Mouse (Mus musculus) kidney, postnatal 25 days (tissue): Measurements from ENCODE around the gene 2310011J03Rik.

Source experiments
- DNase-seq, 2 experiments: peaks; one replicate each; pipeline ENCODE4 v3.0.0; 2021; ENCODE audit warnings: mixed read lengths in 2 of 2

The 2310011J03Rik gene

DNA sequence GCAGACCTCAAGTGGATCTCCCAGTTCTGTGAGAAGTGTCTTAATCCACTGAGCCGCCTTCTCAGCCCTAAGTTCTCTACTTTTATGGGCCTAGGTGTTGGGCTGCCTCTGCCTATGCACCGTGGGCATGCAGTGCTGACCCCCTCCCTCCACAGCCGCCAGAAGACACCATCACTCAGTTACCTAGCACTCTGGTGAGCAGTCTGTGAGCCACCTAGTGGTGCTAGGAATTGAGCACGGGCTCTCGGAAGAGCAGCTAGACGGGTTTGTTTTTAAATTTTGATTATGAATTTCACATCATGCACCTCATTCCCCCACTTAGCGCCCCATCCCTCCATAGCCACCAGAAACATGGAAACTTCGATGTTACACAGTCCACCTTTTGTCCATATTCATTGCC, 31.7 kb downstream of the 2310011J03Rik start:
- no peak for DNase-seq

DNA sequence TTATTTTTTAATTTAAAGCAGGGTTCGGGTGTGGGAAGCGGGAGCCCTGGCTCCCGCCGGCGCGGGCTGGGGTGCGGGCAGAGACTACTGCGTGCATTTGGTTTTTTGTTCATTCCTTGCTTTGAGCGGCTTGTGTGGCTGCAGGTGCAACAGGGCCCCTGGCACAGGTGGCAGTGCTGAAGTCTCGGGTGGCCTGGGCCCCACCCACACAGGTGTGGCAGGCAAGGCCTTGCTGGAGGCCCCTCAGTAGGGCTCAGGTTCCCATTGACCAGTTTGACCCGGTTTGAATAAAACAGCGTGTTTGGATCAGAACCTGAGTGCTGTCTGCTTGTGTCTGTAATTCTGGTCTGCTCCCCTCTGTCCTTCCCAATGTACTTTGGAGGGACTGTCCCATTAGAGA, 32.2 kb downstream of the 2310011J03Rik start:
- DNase-seq, result no peak

DNA sequence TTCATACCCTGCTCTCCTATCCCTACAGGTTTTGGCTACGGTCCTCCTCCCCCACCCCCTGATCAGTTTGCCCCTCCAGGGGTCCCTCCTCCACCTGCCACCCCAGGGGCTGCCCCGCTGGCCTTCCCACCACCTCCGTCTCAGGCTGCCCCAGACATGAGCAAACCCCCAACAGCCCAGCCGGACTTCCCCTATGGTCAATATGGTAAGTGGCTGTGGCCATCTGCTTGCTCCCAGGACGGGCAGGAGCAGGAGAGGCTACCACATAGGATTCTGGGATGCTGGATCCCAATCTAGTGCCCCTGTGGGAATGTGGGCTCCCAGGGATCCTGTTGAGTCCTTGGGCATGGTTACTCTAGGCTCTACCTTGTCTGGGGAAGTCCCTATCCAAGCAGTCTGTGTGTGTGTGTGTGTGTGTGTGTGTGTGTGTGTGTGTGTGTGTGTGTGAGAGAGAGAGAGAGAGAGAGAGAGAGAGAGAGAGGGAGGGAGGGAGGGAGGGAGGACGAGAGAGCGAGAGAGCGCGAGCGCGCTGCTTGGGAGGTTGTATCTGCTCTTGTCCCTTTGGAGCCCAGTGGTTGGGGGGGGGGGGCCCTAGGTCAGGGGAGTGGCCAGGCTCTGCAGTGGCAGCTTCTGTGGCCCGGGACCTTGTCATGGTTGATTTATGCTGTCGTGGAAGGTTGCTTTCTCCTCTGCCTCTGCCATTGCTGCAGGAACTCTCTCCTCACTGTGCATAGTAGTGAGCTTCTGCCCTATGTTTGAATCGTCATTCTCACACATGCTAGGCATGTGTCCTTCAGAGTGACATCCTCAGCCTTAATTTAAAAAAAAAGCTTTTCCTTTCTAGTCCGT, 34.9 kb downstream of the 2310011J03Rik start:
- no peak for DNase-seq

DNA sequence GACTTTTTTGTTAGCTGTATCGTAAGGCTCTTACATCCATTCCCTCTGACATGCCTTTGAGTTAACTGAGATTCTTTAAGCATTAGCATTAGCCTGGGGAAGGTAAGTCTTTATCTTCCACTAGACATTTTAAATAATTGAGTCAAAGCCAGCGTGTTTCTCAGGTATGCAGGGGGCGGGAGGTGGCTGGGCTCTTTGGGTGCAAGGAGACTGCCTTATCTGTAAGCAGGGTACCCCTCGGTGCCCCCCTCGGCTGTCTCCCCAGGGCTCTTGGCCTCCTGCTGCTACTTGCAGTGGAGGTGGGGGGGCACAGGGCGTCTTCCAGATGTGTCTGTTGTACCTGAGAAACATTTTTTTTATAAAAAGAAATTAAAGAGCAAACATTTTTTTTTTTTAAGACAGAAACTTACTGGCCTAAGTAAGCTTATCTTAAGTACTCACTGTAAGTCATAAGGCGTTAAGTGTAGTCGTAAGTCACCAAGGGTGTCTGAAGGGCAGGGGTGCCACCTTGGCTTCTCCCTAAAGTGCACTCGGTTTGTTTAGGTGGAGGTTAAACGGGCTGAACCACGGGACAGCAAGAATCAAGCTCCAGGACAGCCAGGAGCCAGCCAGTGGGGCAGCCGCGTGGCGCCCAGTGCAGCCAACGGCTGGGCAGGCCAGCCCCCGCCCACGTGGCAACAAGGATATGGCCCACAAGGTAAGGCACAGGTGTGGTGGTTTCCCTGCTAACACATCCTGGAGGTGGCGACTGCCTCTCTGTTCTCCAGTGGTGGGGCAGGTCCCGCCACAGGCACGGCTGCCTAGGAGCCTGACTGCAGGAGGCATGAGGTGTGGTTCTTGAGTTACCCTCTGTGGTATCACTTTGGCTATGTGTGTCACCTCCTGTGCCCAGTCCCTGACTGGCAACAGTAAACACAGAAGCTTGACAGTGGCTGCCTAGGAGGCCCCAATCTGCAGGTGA, 37.6 kb downstream of the 2310011J03Rik start:
- peak in 1 of 2 experiments; percentile 74 for DNase-seq

DNA sequence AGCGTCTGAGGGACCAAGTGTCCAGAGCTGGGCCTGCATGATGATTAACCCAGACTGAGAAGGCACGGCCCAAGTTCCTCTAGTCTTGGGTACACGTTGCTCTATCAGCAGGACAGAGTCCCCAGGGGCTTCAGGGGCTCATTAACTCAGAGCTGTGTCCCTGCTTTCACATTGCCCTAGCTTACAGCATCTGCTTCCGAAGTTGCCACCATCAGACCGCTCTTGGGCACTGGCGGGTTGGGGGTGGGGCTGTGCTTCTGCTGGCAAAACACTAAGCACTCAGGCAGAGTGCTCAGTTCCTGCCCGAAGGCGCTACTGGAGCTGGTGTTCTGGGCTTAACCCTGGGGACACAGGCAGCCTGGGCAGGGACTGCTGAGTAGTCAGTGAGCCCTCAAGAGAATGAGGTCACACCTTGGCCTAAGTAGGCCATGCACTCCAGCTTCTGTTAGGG, 38.4 kb downstream of the 2310011J03Rik start:
- peak; percentile 76 to 90 for DNase-seq

DNA sequence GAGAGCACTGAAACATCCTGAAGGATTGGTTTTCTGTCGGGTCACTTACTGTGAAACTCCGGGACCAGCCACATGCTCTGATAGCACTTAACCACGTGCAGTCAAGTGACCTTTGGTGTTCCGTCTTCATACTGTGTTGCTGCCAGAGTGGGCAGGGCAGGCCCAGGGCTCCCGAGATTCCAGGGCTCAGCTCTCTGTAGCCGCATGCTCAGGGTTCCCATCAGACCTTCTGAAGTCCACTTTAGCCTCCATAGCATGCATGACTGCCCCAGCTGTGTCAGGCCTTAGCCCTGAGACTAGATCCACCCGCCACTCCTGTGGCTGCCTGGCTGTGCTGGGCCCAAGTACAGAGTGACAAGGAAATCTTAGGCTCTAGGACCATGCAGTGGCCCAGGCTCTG, 39.0 kb downstream of the 2310011J03Rik start:
- DNase-seq, result peak; percentile 86 to 96

DNA sequence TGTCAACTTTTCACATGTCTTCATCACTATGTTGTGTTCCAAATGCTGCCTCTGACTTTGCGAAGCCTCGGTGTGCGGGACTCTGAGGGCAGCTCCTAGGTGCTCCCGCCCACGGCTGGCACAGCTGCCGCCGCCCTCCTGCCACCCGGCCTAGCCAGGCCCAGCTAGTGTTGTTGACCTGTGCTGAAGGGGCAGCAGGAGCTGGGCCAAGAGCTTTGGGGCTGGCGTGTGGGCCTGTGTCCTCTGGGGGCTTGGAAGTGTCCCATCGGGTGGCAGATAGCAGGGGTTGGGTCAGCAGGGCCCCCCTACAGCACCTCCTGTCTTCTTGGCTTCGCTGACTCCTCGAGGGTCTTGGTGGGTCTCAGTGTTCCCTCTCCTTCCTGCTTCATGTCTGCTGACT, 41.1 kb downstream of the 2310011J03Rik start:
- DNase-seq, result no peak

DNA sequence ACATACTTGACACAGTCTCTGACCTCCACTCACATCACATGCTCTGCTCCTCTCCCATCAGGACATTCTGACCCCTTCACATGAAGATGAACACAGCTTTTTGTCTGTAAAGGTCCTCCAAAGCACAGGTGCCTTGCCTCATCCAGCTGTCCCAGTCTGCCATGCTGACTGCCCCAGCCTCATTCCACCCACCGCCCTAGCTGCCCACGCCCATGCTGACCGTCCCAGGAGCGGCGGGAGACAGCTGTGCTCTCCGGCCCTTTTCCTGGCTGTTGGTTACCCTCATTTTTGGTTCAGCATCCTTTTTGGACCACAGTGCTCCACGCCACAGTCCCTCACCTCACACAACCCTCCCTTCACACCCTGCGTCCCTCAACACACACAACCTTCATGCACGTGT, 41.9 kb downstream of the 2310011J03Rik start:
- DNase-seq, result peak in 1 of 2 experiments; percentile 38

DNA sequence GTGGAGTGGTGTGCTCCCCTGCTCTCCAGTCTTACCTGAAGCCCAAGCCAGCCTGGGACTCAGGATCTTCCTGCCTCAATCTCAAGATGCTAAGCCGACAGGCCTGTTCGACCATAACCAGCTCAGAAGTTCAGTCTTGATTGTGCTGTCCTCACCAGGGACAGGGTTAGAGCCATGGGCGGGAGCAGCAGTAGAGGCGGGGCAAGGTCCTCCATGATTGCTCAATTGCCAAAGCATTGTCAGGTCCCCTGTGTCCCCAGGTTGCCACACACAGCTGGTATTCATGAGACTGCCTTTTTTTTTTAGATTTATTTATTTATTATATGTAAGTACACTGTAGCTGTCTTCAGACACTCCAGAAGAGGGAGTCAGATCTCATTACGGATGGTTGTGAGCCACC, 44.1 kb downstream of the 2310011J03Rik start:
- DNase-seq, result no peak

DNA sequence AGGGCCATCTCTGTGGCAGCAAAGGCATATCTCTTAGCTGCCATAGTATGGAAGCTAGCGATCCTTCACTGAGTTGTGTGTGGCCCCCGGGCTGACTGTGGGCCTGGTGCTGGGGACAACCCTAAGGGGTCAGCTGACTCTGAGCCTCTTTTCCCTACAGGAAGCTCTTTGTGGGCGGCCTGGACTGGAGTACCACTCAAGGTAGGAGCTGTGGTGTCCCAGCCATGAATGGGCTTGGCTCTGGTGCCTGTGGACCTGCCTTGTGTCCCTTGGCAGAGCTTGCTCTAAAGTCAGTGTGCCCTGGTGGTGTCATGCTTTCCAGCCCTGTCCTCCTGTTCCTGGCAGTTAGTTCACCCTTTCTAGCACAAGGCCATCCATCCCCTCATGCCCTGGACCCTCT, 46.5 kb downstream of the 2310011J03Rik start:
- DNase-seq, result no peak

DNA sequence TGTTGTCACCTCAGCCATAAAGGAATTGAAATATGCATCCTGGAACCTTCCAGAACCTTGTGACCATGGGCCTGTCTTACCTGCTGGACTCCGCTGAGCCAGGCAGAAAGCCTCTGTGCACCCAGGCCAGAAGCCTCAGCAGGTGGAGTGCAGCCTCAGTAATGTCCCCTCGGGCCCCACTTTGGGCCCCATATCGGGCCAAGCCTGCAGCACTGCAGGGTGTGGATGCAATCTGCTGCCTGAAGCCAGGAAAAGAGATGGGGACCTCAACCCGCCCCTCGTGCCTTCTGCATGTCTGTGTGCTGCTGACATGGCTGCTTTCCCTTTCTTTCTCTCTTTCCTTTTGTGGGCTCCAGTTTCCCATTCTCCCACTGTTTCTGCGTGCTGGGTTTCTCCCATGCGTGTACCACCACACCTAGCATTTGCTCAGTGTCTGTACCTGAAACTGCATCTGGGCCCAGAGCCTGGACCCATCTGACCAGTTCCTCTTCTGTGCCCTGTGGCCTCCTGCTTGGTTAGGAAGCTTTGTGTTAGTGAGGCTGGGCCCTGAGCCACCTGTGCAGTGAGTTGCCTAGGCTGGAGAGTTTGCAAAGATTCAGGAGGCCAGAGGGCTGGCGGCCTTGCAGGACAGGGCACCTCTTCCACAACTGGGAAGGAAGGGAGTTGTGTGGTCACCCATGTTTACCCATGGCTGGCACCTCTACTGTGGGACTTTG, 48.3 kb downstream of the 2310011J03Rik start:
- DNase-seq, result peak in 1 of 2 experiments; percentile 43

DNA sequence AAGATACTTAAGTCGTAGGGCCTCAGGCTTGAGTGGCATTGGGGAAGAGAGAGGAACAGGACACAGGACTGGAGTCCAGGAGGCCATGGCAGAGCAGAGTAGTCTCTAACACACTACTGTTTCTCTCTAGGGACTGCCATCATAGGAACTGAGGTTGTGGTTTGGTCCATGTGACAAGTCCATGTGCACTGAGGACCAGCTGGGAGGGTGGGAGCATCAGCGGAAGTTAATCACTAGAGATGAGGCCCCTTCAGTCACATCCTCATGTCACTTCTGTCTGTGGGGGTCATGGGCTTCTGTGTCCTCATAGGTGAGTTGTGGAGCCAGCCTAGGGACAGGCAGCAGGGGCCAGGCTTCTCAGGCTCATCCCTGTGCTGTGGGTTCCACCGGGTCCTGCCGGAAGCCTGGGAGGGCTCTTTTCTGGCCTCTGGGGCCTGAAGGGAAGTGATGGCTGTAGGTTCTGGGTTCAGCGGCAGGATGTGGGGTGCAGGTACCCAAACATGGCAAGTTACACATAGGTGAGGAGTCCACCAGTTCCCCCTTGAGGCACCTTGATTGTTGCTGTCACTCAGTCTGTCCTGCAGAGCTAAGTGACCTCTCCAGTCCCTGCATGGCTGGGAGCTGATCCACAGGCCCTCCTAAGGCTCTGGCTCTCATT, 49.0 kb downstream of the 2310011J03Rik start:
- DNase-seq, result peak in 1 of 2 experiments; percentile 33

DNA sequence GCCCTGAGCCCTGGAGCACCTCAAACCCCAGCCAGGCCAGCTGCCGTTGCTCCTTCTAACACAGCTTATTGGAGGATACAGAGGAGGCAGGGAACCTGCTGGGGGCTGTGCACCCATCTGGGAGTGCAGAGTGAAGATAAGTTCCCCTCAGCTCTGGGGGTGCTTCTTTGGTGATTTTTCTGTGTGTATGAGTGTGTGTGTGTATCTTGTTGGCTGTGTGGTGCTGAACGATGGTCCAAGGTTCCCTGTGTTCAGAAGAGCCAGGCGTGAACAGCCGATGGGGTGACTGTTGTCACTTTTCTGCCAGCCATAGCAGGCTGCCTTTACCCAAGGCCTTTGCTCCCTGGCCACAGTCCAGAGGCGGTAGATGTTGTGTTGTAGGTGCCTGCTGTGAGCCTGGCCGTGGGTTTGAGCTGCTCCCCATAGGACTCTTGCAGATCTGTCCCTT, 49.6 kb downstream of the 2310011J03Rik start:
- peak; percentile 77 to 87 for DNase-seq

DNA sequence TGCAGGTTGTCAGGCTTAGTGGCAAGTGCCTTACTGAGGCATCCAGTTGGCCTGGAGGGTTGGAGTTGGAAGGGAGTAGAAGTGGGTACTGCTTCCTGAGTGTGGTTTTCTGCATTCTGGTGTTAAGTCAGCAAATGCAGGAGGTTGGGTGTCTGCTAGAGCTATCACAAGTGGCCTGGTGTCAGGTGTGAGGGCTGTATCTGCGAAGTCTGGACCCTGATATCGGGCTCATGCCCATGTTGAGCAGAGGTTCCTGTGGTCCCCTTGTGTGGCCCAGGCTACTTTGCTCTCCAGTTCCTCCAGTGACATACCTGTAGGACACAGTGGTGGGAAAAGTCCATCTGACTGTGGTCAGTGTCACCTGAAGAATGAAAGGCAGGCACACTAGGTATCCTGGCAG, 50.2 kb downstream of the 2310011J03Rik start:
- peak in 1 of 2 experiments; percentile 43 for DNase-seq
